Mouse (Mus musculus) cerebral cortex, adult 2 months (tissue): ENCODE results near the gene Tmem117.

Source experiments
- WGBS: fragments of 180-500 bp; shearing (Covaris S2); methylation state at CpG from one replicate; pipeline ENCODE4 v1.1.7; 2018; 5-methylcytosine and 5-hydroxymethylcytosine counted together

Tmem117 gene

DNA sequence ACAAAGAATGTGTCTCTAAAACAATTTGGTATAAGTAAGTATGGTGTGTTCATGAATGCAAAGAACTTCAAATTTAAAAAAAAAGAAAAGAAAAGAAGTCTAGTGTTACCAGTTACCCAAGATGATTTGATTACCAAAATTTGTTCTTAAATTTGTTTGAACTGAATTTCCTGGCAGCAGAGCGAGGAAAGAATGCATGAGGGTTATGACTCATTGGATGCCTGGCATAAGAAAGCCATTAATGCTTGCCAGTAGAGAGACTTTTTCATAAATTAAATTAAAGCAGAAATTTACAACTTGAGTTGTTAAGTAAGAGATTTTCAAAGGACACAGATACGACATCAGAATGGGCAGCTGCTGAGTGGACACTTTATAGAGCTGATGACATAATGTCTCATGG, 515.1 kb downstream of the Tmem117 start:
- 48% methylated on average over 2 of the region's 2 CpGs for WGBS

DNA sequence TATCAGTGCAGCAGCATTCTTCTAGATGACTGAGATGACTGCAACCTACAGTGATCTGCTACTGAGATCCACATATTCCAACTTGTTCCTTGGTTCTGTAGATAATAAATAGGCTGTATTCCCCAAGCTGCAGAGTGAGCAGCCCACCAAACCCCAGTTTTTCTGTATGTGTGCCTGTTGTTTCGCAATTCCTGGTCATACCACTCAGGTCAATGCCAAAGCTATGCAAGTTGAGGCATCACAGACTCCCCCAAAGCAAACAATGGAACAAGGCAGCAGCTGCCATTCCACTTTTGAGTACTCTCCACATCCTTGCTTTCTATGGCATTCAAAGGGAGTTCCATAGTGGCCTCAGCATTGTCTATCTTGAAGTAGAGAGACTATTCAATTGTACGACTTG, 516.1 kb downstream of the Tmem117 start:
- 72% methylated on average over 2 of the region's 2 CpGs for WGBS
